Mouse (Mus musculus): ENCODE measurements around the gene Rfwd3.
"Not testable (repeated sequence)": the region's sequence is repeated elsewhere in the genome, so short reads cannot be mapped to it uniquely, and the experiment has no call there.

The Rfwd3 gene

GRCm38 (mm10) chr8:111299821-111300568 lies at the start of gene Rfwd3:
Gene Rfwd3, minus strand, starts transcription at chr8:111300222.
- peak; percentile 97 for DNase-seq

- DNase-seq, result peak; percentile 68
These were observed 43.2 kb upstream of the Rfwd3 start for GRCm38 (mm10) chr8:111343225-111343624.

- no peak for DNase-seq
These were observed 40.2 kb upstream of the Rfwd3 start for GRCm38 (mm10) chr8:111340186-111340585.

DNA sequence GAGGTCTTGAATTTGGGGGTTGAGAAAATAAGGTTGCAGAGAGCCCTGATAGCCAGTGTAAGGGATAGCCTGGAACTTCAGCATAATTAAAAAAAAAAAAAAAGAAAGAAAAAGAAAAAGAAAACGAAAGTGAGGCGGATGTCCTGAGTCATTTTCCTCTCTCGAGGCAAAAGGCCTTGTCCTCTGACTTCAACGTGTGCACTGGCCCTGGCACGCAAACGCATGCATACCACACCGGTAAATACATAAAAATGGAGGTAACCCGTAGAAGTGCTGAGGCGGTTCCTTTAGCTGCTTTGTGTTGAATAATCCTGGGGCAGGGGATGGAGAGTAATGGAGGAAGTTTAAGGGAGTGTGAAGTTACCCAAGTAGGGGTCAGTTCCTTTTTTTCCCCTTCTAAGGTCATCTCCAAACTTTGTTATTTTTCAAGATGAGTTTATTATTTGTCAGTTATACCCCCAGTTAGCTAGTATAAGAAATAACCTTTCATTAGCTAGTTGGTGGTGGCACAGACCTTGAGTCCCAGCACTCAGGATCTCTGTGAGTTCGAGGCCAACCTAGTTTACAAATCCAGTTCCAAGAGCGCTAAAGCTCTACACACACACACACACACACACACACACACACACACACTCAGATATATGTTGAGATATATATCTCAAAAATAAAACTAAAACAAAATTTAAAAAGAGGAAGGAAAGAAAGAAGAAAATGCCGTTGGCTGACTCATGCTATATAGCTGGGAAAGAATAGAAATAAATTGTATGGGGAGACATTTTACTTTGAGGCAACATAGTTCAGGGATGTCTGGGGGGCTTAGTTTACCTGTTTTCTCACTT lies 38.6 kb upstream of the Rfwd3 start:
- DNase-seq, result no peak

GRCm38 (mm10) chr8:111337890-111338347 lies 37.9 kb upstream of the Rfwd3 start, which contains the start of gene Mlkl:
Gene Mlkl, minus strand, starts transcription at chr8:111338177.
- no peak for DNase-seq

- DNase-seq, result no peak
These were observed 37.4 kb upstream of the Rfwd3 start for GRCm38 (mm10) chr8:111337311-111337889.

- DNase-seq, result no peak
These were observed 36.7 kb upstream of the Rfwd3 start for GRCm38 (mm10) chr8:111336692-111337091.

DNA sequence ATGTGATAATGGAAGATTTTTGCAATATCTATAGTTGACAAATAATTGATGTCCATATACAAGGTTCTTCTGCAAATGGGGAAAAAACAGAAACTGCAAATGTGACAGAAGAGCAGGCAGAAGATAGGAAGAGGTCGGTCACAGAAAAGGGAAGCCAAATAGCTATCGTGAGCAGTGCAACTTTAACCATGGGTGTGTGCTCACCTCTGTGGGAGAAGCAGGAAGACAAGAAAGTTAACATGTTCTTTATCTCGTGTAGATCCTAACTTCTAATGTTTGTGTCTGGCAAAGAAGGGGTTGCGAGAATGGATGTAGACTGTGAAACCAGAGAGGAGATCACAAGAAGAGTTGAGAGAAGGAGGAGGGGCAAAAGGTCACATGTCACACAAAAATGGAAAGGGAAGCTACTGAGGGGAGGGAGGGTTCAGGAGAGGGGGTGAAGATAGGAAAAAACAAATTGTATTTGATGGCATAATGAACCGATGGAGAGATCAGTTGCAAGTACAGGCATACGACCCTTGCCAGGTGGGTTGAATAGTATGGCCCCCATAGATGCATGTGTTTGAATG lies 25.3 kb upstream of the Rfwd3 start:
- no peak for DNase-seq

DNA sequence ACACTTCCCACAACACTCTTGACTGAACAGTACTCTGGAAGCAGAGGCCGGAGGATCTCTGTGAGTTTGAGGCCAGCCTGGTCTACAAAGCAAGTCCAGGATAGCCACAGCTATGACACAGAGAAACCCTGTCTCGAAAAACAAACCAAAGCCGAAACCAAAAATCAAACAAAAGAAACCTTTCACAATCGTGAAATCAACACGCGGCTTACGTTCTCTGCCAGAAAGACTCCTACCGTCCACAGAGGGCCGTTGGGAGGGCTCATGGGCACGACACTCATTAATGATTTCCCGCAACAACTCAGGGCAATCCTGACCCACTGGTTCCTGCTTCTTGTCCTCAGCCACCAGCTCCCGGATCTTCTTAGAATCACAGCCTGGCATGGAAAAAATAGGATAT lies 14.7 kb upstream of the Rfwd3 start:
- DNase-seq, result no peak

DNA sequence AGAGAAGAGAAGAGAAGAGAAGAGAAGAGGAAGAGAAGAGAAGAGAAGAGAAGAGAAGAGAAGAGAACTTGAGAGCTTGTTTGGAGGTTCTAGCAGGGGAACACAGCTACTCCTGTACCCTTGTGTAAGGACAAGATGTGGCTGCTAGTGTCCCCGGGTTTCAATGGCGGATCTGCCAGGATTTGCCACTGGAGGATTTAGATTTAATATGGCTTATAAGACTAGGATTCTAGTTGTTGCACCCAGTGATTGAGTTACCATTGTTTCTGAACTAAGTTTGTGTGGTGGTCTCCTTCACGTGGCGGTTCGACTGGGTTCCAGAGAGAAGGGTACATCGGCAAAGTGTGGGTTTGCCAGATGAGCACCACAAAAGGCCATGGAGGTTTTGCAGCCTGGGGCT lies 13.9 kb upstream of the Rfwd3 start:
- DNase-seq, result not testable (repeated sequence)

DNA sequence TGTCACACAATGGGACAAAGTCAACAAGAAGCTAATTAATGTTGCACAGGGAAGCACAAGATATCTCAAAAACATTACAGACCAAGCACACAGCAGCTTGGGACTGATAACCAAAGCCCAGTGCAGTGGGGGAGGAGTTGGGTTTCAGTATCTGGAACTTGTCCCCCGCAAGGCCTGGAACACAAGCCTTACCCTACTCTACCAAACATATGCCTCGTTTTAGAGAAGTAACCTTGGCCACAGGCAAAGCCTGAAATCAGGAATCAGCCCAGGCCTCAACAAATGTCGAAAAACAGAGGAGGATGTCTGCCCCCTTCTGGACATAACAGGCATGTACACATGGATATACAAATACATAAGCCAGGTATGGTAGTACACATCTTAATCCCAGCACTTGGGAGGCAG lies 12.7 kb upstream of the Rfwd3 start:
- no peak for DNase-seq

DNA sequence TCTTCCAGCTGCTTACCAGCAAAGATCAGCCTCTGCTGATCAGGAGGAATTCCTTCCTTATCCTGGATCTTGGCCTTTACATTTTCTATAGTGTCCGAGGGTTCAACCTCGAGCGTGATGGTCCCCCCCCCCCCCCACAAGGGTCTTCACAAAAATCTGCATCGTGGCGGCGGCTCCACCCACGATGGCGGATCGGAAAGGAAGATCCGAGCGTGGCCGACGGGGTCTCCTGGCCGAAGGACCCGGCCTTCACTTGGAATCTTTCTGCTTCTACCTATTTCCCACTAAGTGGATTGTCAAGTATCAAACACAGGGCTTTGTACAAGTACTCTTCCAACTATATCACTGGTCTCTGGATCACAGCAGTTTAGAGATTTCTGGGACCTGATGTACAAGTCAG lies 10.0 kb upstream of the Rfwd3 start:
- DNase-seq, result not testable (repeated sequence)

- DNase-seq, result no peak
These were observed 5.2 kb upstream of the Rfwd3 start for GRCm38 (mm10) chr8:111305031-111305730.

DNA sequence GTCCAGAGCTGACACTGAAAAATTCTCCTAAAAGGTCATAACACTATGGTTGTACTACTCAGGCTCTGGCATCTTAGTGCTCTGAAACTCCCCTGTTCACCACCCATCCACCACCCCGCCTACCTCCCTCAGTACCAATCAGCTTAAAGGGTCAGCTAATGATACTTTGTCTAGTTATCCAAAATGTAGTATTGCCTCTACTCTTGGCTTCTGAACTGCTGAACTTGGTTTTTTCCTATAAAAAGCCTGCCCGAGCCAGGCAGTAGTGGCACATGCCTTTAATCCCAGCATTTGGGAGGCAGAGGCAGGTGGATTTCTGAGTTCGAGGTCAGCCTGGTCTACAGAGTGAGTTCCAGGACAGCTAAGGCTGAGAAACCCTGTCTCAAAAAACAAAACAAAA lies 4.3 kb upstream of the Rfwd3 start:
- no peak for DNase-seq

- DNase-seq, result not testable (repeated sequence)
These were observed 3.2 kb upstream of the Rfwd3 start for GRCm38 (mm10) chr8:111303076-111303803.

DNA sequence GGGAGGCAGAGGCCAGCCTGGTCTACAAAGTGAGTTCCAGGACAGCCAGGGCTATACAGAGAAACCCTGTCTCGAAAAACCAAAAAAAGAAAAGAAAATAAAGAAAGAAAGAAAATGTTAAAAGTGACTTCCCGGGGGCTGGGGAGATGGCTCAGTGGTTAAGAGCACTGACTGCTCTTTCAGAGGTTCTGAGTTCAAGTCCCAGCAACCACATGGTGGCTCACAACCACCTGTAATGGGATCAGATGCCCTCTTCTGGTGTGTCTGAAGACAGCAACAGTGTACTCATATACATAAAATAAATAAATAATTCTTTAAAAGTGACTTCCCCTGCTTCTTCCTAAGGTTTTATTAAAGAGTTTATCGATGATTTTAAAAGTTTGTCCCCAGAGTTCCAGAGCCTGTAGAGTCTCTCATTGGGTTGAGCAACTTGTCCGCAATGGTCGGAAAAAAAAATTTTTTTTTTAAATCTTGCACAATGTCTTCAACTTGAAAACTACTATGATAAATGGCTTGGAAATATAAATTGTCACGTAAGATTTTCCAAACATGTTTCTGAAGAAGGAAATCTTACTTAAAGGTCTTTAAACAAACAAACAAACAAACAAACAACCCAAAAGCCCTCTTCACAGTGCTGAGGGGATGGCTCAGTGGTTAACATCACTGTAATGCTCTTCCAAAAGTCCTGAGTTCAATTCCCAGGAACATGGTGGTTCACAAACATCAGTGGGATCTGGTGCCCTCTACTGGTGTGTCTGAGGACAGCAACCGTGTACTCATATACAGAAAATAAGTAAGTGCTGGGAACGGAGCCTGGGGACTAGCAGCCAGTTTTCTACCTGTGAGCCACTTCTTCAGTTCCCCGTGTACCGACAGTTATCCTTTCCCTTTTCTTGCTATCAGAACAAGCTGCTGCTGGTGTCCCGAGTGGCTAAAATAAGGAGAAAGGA lies 850 bp upstream of the Rfwd3 start:
- DNase-seq, result peak; percentile 12

GRCm38 (mm10) chr8:111299363-111299820 lies 630 bp downstream of the Rfwd3 start:
- peak; percentile 55 for DNase-seq

GRCm38 (mm10) chr8:111298011-111298410 lies 2.0 kb downstream of the Rfwd3 start:
- DNase-seq, result peak; percentile 26

GRCm38 (mm10) chr8:111291733-111292132 lies 8.3 kb downstream of the Rfwd3 start:
- no peak for DNase-seq

DNA sequence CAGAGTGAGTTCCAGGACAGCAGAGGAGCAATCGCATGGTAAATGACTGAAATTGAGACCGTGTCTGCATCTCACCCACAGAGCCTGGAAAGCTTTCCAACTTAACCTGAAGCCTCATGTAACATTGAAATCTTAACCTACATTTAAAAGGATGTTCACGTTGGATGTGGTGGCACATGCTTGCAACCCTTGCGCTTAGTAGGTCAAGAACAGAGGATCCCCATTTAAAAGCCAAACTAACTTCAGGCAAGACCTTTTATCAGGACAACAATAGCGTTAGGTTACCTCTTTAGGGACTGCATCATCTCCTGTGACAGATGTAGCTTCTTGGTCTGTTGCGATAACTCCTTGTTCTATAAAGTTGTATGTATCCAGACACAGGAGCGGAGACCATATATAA lies 9.4 kb downstream of the Rfwd3 start:
- no peak for DNase-seq

- DNase-seq, result no peak
These were observed 14.4 kb downstream of the Rfwd3 start for GRCm38 (mm10) chr8:111285603-111286002.

All from cerebellum, adult 9-11 months (tissue).